In the genomic region with DNA sequence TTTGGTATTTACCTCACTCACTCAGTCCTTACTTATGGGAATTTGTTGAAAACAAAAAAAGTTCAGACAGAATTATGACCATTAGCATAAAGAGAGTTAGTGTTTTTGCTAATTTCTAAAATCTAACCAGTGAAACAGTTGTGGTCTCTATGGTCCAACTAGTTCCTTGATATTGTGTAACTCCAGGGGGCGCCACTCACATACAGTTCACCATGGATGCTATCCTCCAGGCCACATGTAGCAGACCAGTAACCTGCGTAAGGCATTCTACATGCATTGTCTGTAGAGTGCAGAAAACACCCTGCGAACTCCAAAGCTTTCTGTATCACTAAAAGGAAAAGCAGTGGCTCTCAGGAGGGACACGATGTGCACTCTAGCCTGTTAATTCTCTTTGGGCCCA, we compare ENCODE assay signal across 8 mouse cellular contexts.
DNase-seq lines count a peak whose midpoint lies in the region; ATAC-seq and TF ChIP-seq lines count a peak whose summit lies in the region.

No protein-coding gene starts in this region.

- H3K4me1 ChIP-seq in midbrain, embryonic 11.5 days (ENCODE audit: control insufficient read depth, insufficient read depth, low read length) = no peaks in the 10 kb centered on the region
- no peaks in the 10 kb centered on the region for H3K4me1 ChIP-seq in midbrain, embryonic 15.5 days
- no peaks in the 10 kb centered on the region for H3K4me1 ChIP-seq in embryonic facial prominence, embryonic 11.5 days (ENCODE audit: control insufficient read depth, insufficient read depth, low read length)
- no peaks in the 10 kb centered on the region for H3K4me1 ChIP-seq in hindbrain, postnatal 0 days (ENCODE audit: insufficient read depth, low read length)
- H3K4me1 ChIP-seq in limb, embryonic 11.5 days (ENCODE audit: control insufficient read depth, insufficient read depth, low read length) = no peaks in the 10 kb centered on the region; the same call in 1 of the 2 replicates

- no peak overlapping the region for H3K9ac ChIP-seq in midbrain, embryonic 11.5 days (ENCODE audit: low read length)
- H3K9ac ChIP-seq in midbrain, embryonic 15.5 days = no peak overlapping the region
- no peak overlapping the region for H3K9ac ChIP-seq in embryonic facial prominence, embryonic 11.5 days (replicated peaks; ENCODE audit: low read length)
- no peak overlapping the region for H3K9ac ChIP-seq in hindbrain, postnatal 0 days (replicated peaks; ENCODE audit: low read length)
- H3K9ac ChIP-seq in limb, embryonic 11.5 days (ENCODE audit: low read length) = no peak overlapping the region

- peak; percentile 91 for DNase-seq in midbrain, embryonic 11.5 days (ENCODE audit: low spot score, missing footprints)
- peak; percentile 66 to 75 for DNase-seq in adrenal gland, postnatal 36 days
- DNase-seq in embryonic facial prominence, embryonic 11.5 days (ENCODE audit: low spot score) = peak; percentile 67
- DNase-seq in hindbrain, postnatal 0 days (ENCODE audit: low spot score) = peak; percentile 73
- DNase-seq in limb, embryonic 11.5 days (ENCODE audit: low spot score) = peak; percentile 67
- DNase-seq in natural killer cell, adult 2 months (ENCODE audit: low spot score in 2 of 2) = peak; percentile 3 to 5
- no peak for DNase-seq in thymus, postnatal 14 days

- no peaks in the 10 kb centered on the region for H3K27me3 ChIP-seq in midbrain, embryonic 11.5 days (ENCODE audit: control insufficient read depth, insufficient read depth, low read length)
- H3K27me3 ChIP-seq in midbrain, embryonic 15.5 days (replicated peaks) = no peaks in the 10 kb centered on the region
- no peaks in the 10 kb centered on the region for H3K27me3 ChIP-seq in embryonic facial prominence, embryonic 11.5 days (ENCODE audit: control insufficient read depth, insufficient read depth, low read length)
- no peaks in the 10 kb centered on the region for H3K27me3 ChIP-seq in hindbrain, postnatal 0 days (ENCODE audit: insufficient read depth, low read length)
- no peaks in the 10 kb centered on the region for H3K27me3 ChIP-seq in limb, embryonic 11.5 days (ENCODE audit: control insufficient read depth, insufficient read depth, low read length)

- H3K4me2 ChIP-seq in midbrain, embryonic 11.5 days = no peak overlapping the region
- no peak overlapping the region for H3K4me2 ChIP-seq in midbrain, embryonic 15.5 days
- H3K4me2 ChIP-seq in embryonic facial prominence, embryonic 11.5 days (ENCODE audit: low read depth, low read length) = no peak overlapping the region
- no peak overlapping the region for H3K4me2 ChIP-seq in hindbrain, postnatal 0 days (ENCODE audit: low read depth, low read length)
- H3K4me2 ChIP-seq in limb, embryonic 11.5 days (ENCODE audit: low read depth, severe bottlenecking) = no peak overlapping the region

- peak; percentile 48; the same call in 1 of the 2 replicates for ATAC-seq in midbrain, embryonic 11.5 days (ENCODE audit: low FRiP score)
- ATAC-seq in midbrain, embryonic 15.5 days (replicated peaks) = no peak; the same call in 1 of the 2 replicates
- ATAC-seq in embryonic facial prominence, embryonic 11.5 days (replicated peaks; ENCODE audit: insufficient number of reproducible peaks, low FRiP score, low TSS enrichment, low read depth) = no peak
- 0 out of 2 replicates have a peak, but pooled peaks have one; percentile 58 for ATAC-seq in hindbrain, postnatal 0 days
- no peak for ATAC-seq in limb, embryonic 11.5 days (ENCODE audit: insufficient number of reproducible peaks, low FRiP score, low TSS enrichment, low read depth)

- 50% methylated on average over 4 of the region's 4 CpGs for WGBS in midbrain, embryonic 11.5 days
- 50% methylated on average over 4 of the region's 4 CpGs for WGBS in midbrain, embryonic 15.5 days
- 43% methylated on average over 4 of the region's 4 CpGs for WGBS in embryonic facial prominence, embryonic 11.5 days
- WGBS in hindbrain, postnatal 0 days = 51% methylated on average over 4 of the region's 4 CpGs
- WGBS in limb, embryonic 11.5 days = 50% methylated on average over 4 of the region's 4 CpGs

- H3K36me3 ChIP-seq in midbrain, embryonic 11.5 days (ENCODE audit: control insufficient read depth, insufficient read depth, low read length) = no peaks in the 10 kb centered on the region
- H3K36me3 ChIP-seq in midbrain, embryonic 15.5 days (replicated peaks) = no peaks in the 10 kb centered on the region
- no peaks in the 10 kb centered on the region for H3K36me3 ChIP-seq in embryonic facial prominence, embryonic 11.5 days (replicated peaks; ENCODE audit: control insufficient read depth, insufficient read depth, low read depth, low read length)
- H3K36me3 ChIP-seq in hindbrain, postnatal 0 days (ENCODE audit: insufficient read depth, low read length) = no peaks in the 10 kb centered on the region
- no peaks in the 10 kb centered on the region for H3K36me3 ChIP-seq in limb, embryonic 11.5 days (ENCODE audit: control insufficient read depth, insufficient read depth, low read length)

- TF ChIP-seq CTCF in hindbrain, postnatal 0 days (IDR thresholded peaks at IDR 0.05; ENCODE audit: low read depth) = peak; percentile 69

- no peak overlapping the region for H3K27ac ChIP-seq in midbrain, embryonic 11.5 days (ENCODE audit: low read depth, low read length)
- no peak overlapping the region for H3K27ac ChIP-seq in midbrain, embryonic 15.5 days
- no peak overlapping the region for H3K27ac ChIP-seq in embryonic facial prominence, embryonic 11.5 days (replicated peaks; ENCODE audit: low read depth, low read length)
- H3K27ac ChIP-seq in hindbrain, postnatal 0 days = no peak overlapping the region
- H3K27ac ChIP-seq in limb, embryonic 11.5 days (replicated peaks; ENCODE audit: low read depth, low read length) = no peak overlapping the region

- H3K9me3 ChIP-seq in midbrain, embryonic 11.5 days (ENCODE audit: control insufficient read depth, low read length) = no peaks in the 10 kb centered on the region
- no peaks in the 10 kb centered on the region for H3K9me3 ChIP-seq in midbrain, embryonic 15.5 days
- H3K9me3 ChIP-seq in embryonic facial prominence, embryonic 11.5 days (replicated peaks; ENCODE audit: control insufficient read depth, low read length) = no peaks in the 10 kb centered on the region
- no peaks in the 10 kb centered on the region for H3K9me3 ChIP-seq in hindbrain, postnatal 0 days (ENCODE audit: low read length)
- no peaks in the 10 kb centered on the region for H3K9me3 ChIP-seq in limb, embryonic 11.5 days (ENCODE audit: control insufficient read depth, low read length)

- no peak overlapping the region for H3K4me3 ChIP-seq in midbrain, embryonic 11.5 days (ENCODE audit: low read depth, low read length)
- no peak overlapping the region for H3K4me3 ChIP-seq in midbrain, embryonic 15.5 days
- H3K4me3 ChIP-seq in embryonic facial prominence, embryonic 11.5 days (ENCODE audit: low read depth, low read length) = no peak overlapping the region
- H3K4me3 ChIP-seq in hindbrain, postnatal 0 days (ENCODE audit: low read length) = no peak overlapping the region
- H3K4me3 ChIP-seq in limb, embryonic 11.5 days (ENCODE audit: low read depth, low read length) = no peak overlapping the region

Comparison
In these comparisons a context has a peak if more than half of its experiments do, and no peak if none do; other contexts are left out.
1. ATAC-seq: peak in midbrain, embryonic 11.5 days (single experiment) and hindbrain, postnatal 0 days (single experiment); none in midbrain, embryonic 15.5 days (single experiment), embryonic facial prominence, embryonic 11.5 days (single experiment) and limb, embryonic 11.5 days (single experiment).